Mouse (Mus musculus) CD4-positive helper T cell, adult 2 months (primary cell): ENCODE data around the gene Fam178b.

Source experiments
- DNase-seq: peaks from one replicate; pipeline ENCODE4 v3.0.0-alpha.2; 2012; ENCODE audit warnings: low read depth, missing footprints, low spot score

Fam178b gene

DNA sequence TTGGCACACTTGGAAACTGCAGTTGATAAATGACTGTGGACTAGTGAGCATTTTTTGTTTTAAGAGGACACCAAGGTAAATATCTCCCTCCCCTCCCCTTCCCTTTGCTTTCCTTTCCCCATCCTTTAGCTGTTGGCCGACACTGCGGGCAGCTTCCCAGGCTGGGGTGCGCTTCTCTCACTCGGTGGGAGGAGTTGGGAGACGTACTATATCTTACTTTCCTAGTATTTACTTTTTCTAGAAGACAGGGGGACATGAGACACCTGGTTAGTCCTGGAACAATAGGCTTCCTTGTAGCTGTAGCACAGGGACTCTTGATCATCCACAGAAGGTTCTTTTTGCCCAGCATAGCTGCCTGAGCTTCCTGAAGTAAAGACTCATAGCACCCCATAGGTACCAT, 158.9 kb downstream of the Fam178b start:
- no peak for DNase-seq

DNA sequence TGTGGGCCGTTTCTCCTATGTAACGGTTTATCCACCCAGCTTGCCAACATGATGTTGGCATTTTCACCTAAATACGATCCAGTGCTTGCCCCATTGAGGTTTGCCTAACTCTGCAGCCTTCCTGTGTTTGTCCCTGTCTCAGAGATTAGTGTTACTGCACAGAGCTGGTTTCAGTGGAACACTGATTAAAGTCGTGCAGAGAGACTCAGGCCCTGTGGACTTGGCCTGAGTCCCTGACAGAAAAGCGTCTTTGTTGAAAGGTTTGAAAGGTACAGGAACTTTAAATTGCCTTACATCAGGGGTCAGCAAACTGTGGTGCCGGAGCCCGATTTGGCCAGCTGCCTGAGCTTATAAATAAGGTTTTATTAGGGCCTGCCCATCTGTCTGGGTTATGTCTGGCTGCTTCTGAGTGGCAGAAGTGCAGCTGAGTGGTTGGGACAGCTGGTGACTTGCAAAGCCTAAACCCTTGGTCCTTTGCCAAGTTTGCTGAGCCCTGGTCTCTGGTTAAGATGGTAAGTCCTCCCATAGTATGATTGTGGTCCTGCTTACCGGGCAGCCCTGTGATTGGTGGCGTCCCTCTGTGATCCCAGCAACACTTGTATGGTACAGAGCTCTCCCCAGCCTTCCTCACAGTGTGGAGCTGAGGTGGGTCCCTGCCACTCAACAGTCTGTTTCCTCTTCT, 159.5 kb downstream of the Fam178b start:
- DNase-seq = no peak

DNA sequence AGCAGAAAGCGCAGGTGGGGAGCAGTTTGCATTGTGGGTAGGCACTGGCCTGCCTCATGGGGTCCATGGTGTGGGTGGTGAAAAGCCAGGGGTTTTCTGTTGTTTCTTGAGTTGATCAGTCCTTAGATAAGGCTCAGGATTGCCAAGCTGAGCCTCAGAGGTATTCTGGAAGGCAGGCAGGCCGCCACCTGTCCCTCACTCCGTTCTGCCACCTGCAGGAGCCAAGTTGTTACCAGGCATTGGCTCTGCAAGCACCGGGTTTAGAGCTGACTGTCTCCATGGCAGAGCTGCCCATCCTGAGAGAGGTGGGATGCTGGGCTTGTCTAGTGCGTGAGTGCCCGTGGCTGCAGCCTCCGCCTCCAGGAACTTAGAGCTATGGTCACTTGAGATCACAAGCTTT, 160.8 kb downstream of the Fam178b start:
- no peak for DNase-seq

DNA sequence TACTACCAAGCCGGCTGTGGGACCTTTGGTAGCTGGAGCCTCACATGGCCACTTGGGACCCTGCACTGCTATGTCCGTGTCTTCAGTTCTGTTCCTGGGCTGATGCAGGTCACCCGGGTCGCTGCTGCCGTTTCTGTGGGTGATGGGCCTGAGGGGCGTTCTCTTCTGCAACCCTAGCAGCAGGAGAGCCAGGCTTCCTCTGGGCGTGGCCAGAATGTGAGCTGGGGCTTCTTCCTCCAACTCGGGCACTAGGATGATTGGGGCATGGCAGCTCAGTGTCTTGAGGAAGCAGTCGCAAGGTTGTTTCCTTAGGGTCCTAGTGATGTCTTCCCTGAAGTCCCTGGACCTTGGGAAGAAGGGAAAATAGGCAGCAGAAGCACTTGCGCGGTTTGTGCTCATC, 163.4 kb downstream of the Fam178b start:
- no peak for DNase-seq

DNA sequence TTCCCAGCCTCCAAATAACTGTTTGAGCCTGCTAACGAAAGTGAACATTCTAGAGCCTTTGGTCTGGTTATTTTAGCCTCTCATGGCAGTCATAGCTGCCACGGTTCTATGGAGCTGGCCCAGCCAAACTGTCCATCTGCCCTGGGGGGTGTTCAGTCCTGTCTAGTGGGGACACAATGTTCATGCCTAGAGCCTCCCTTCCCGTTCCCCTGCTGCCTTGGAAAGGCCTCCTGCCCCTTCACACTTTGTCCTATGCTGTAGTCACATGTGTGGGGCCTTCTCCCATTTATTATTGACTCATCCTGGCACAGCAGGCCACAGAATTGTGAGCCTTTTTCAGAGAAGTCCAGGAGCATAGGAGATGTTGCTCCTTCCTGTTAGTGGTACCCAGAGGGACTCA, 164.7 kb downstream of the Fam178b start:
- DNase-seq = no peak

DNA sequence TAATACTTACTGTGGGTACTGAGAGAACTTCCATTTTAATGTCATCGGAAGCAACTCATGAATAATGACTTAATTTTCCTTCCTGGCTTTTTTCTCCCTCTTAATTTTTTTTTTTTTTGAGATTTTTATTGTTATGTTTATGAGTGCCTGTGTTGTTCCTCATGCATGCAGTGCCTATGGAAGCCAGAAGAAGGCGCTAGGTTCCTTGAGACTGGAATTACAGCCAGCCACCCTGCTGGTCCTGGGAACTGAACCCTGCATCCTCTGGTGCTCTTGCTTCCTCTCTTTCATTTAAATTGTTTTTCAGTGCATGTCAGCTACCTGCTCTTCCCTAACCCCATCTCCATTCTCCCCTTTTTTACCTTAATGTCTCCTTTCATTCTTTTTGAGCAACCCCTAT, 169.3 kb downstream of the Fam178b start:
- no peak for DNase-seq

DNA sequence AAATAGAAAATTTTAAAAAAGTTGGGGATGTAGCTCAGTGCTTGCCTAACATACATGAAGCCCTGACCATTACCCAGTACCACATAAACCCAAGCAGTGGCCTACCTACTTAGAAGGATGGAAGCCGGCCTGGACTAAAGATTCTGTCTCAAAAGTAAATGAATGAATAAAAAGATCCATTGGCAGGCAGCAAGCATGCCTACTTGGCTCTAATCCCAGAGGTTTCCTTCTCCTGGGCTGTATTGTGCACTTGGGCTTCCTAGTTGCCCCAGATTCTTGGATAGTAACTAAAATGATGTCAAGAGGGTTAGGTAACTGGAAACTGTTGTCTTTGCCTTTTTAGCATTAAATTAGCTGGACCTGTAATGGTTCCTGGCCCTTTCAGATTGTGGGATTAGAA, 169.7 kb downstream of the Fam178b start:
- no peak for DNase-seq

DNA sequence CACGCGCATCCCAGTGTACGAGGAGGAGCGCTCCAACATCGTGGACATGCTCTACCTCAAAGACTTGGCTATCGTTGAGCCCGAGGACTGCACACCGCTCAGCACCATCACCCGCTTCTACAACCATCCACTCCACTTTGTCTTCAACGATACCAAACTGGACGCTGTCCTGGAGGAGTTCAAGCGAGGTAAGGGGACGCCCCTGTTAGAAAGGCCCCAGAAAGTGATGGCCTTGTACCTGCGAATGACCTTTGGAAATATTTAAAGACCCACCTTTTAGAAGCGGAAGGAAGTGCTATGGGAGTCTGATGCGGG, 170.1 kb downstream of the Fam178b start:
- DNase-seq = no peak
